Mouse (Mus musculus) macrophage (primary cell): Measurements from ENCODE around the gene Plek. TPM values are rescaled to one million over a fixed set of nuclear protein-coding genes. Genes with fewer than 3 reads are reported as not detected.

Experiments
- H3K27ac ChIP-seq: fragments of 350-480 bp; formaldehyde crosslinking; 2 replicates; pipeline ENCODE4 v1.9.0; 2021
- H3K36me3 ChIP-seq: fragments of 350-480 bp; formaldehyde crosslinking; 2 replicates; pipeline ENCODE4 v1.9.0; 2021; ENCODE audit errors: inconsistent target
- H3K4me3 ChIP-seq: fragments of 350-480 bp; formaldehyde crosslinking; 2 replicates; pipeline ENCODE4 v1.9.0; 2021; ENCODE audit errors: inconsistent target
- H3K79me2 ChIP-seq: fragments of 350-480 bp; formaldehyde crosslinking; 2 replicates; pipeline ENCODE4 v1.9.0; 2021; ENCODE audit errors: inconsistent target
- WGBS: methylation state at CpG from one replicate; pipeline ENCODE4 v1.1.7; 2026; ENCODE audit warnings: inconsistent platforms; ENCODE audit not compliant: missing documents; 5-methylcytosine and 5-hydroxymethylcytosine counted together
- polyA plus RNA-seq: library from polyadenylated mRNA; stranded (reverse); fragments of 250-400 nt; gene quantifications from 3 replicates; pipeline ENCODE4 v1.2.4, GENCODE M21; 2018; ENCODE audit warnings: inconsistent platforms

The Plek gene
- polyA plus RNA-seq, 1 experiment from 2014 or later = 752 TPM

GRCm38 (mm10) chr11:16986550-16987187 is 65.5 kb downstream of the Plek start:
- peaks cover 50% of the 10 kb centered on the region; the same call in 1 of the 2 replicates for H3K79me2 ChIP-seq
- peaks cover 97% of the 10 kb centered on the region for H3K36me3 ChIP-seq
- no peak overlapping the region for H3K27ac ChIP-seq
- 47% methylated on average over 7 of the region's 7 CpGs for WGBS
- no peak overlapping the region for H3K4me3 ChIP-seq

- Histone ChIP-seq H3K4me3 (no peak overlapping the region), H3K79me2 (no peaks in the 10 kb centered on the region), H3K27ac (peak overlapping the region; percentile 38), H3K36me3 (peaks cover 83% of the 10 kb centered on the region)
- 9% methylated on average over 5 of the region's 5 CpGs for WGBS
These were observed 73.9 kb downstream of the Plek start for GRCm38 (mm10) chr11:16978161-16978707.

- H3K36me3 ChIP-seq = peaks cover 83% of the 10 kb centered on the region
- no peak overlapping the region for H3K4me3 ChIP-seq
- no peaks in the 10 kb centered on the region for H3K79me2 ChIP-seq
- WGBS = 11% methylated on average over 2 of the region's 2 CpGs
- H3K27ac ChIP-seq = peak overlapping the region; percentile 38
These were observed 74.6 kb downstream of the Plek start for GRCm38 (mm10) chr11:16977611-16978010.

GRCm38 (mm10) chr11:16976937-16977336 is 75.2 kb downstream of the Plek start:
- WGBS = 14% methylated on average over 4 of the region's 4 CpGs
- Histone ChIP-seq H3K27ac (no peak overlapping the region), H3K4me3 (no peak overlapping the region), H3K79me2 (no peaks in the 10 kb centered on the region), H3K36me3 (peaks cover 78% of the 10 kb centered on the region)

GRCm38 (mm10) chr11:16973086-16973485 is 79.1 kb downstream of the Plek start:
- no peak overlapping the region for H3K27ac ChIP-seq
- WGBS = 100% methylated on average over 1 of the region's 1 CpGs
- H3K36me3 ChIP-seq = peaks cover 50% of the 10 kb centered on the region
- no peaks in the 10 kb centered on the region for H3K79me2 ChIP-seq
- no peak overlapping the region for H3K4me3 ChIP-seq

- peaks cover 43% of the 10 kb centered on the region for H3K36me3 ChIP-seq
- no peak overlapping the region for H3K4me3 ChIP-seq
- no peak overlapping the region for H3K27ac ChIP-seq
- 92% methylated on average over 3 of the region's 3 CpGs for WGBS
- no peaks in the 10 kb centered on the region for H3K79me2 ChIP-seq
These were observed 80.2 kb downstream of the Plek start for GRCm38 (mm10) chr11:16972027-16972426.

- Histone ChIP-seq H3K27ac (peak overlapping the region; percentile 57), H3K79me2 (no peaks in the 10 kb centered on the region), H3K4me3 (no peak overlapping the region), H3K36me3 (peaks cover 22% of the 10 kb centered on the region; the same call in 1 of the 2 replicates)
- 0% methylated on average over 2 of the region's 2 CpGs for whole genome bisulfite sequencing
These were observed 82.5 kb downstream of the Plek start for GRCm38 (mm10) chr11:16969650-16970049.

GRCm38 (mm10) chr11:16967806-16968205 is 84.4 kb downstream of the Plek start:
- H3K27ac ChIP-seq = no peak overlapping the region
- H3K36me3 ChIP-seq = peaks cover 4% of the 10 kb centered on the region; the same call in 1 of the 2 replicates
- no peak overlapping the region for H3K4me3 ChIP-seq
- no peaks in the 10 kb centered on the region for H3K79me2 ChIP-seq
- 5% methylated on average over 2 of the region's 2 CpGs for WGBS

GRCm38 (mm10) chr11:16958520-16958919 is 93.7 kb downstream of the Plek start:
- H3K79me2 ChIP-seq = no peaks in the 10 kb centered on the region
- no peak overlapping the region for H3K27ac ChIP-seq
- H3K4me3 ChIP-seq = no peak overlapping the region
- H3K36me3 ChIP-seq = no peaks in the 10 kb centered on the region
- WGBS = 64% methylated on average over 1 of the region's 1 CpGs

- Histone ChIP-seq H3K79me2 (no peaks in the 10 kb centered on the region), H3K4me3 (no peak overlapping the region), H3K36me3 (no peaks in the 10 kb centered on the region), H3K27ac (peak overlapping the region; percentile 77)
- 81% methylated on average over 6 of the region's 6 CpGs for whole genome bisulfite sequencing
These were observed 95.2 kb downstream of the Plek start for GRCm38 (mm10) chr11:16957030-16957429.

- Histone ChIP-seq H3K27ac (peak overlapping the region; percentile 77), H3K4me3 (no peak overlapping the region), H3K36me3 (no peaks in the 10 kb centered on the region), H3K79me2 (no peaks in the 10 kb centered on the region)
- 6% methylated on average over 6 of the region's 6 CpGs for WGBS
These were observed 95.9 kb downstream of the Plek start for GRCm38 (mm10) chr11:16956115-16956862.

- H3K79me2 ChIP-seq = no peaks in the 10 kb centered on the region
- H3K4me3 ChIP-seq = peak overlapping the region; percentile 81
- peak overlapping the region; percentile 70 for H3K27ac ChIP-seq
- H3K36me3 ChIP-seq = no peaks in the 10 kb centered on the region
- 2% methylated on average over 9 of the region's 9 CpGs for WGBS
These were observed 100.5 kb downstream of the Plek start for GRCm38 (mm10) chr11:16951761-16952010.

- WGBS = under 1% methylated on average over 38 of the region's 38 CpGs
- Histone ChIP-seq H3K36me3 (no peaks in the 10 kb centered on the region), H3K27ac (peak within 1 kb of the TSS; percentile 70), H3K4me3 (peak within 1 kb of the TSS; percentile 81), H3K79me2 (no peaks in the 10 kb centered on the region)
These were observed 101.0 kb downstream of the Plek start, which contains the start of gene Fbxo48 for GRCm38 (mm10) chr11:16950976-16951760. Fbxo48 (plus strand) TSS chr11:16951375.

GRCm38 (mm10) chr11:16950226-16950975 is 101.8 kb downstream of the Plek start:
- Histone ChIP-seq H3K79me2 (no peaks in the 10 kb centered on the region), H3K4me3 (peak overlapping the region; percentile 81), H3K36me3 (no peaks in the 10 kb centered on the region), H3K27ac (peak overlapping the region; percentile 68)
- 11% methylated on average over 12 of the region's 13 CpGs for WGBS
